Mouse (Mus musculus) cerebral cortex, adult 2 months (tissue): ENCODE data around the gene Txnip.

ENCODE experiments used
- WGBS: fragments of 180-500 bp; shearing (Covaris S2); methylation state at CpG from one replicate; pipeline ENCODE4 v1.1.7; 2018; 5-methylcytosine and 5-hydroxymethylcytosine counted together

The Txnip gene

GRCm38 (mm10) chr3:96569506-96569905 is 11.7 kb downstream of the Txnip start:
- WGBS: 78% methylated on average over 13 of the region's 13 CpGs

GRCm38 (mm10) chr3:96569966-96570605 is 12.3 kb downstream of the Txnip start:
- 88% methylated on average over 11 of the region's 11 CpGs for WGBS

GRCm38 (mm10) chr3:96570643-96571042 is 12.9 kb downstream of the Txnip start:
- 67% methylated on average over 7 of the region's 7 CpGs for WGBS

DNA sequence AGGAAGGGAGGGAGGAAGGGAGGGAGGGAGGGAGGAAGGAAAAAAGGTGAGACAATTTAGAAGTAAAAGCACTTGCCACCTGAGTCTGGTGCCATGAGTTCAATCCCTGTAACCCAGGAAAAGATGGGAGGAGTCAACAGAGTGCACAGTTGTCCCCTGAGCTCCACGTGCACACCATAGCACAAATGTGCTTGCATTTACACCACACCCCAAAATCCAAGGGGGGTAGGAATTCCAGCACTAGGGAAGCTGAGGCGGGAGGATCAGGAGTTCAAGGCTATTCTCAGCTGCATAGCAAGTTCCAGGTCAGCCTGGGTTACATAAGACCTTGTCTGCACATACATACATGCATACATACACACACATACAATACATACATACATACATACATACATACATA is 13.6 kb downstream of the Txnip start:
- 77% methylated on average over 2 of the region's 2 CpGs for WGBS

- 80% methylated on average over 16 of the region's 16 CpGs for WGBS
Observed at GRCm38 (mm10) chr3:96571896-96572698, 14.3 kb downstream of the Txnip start.

DNA sequence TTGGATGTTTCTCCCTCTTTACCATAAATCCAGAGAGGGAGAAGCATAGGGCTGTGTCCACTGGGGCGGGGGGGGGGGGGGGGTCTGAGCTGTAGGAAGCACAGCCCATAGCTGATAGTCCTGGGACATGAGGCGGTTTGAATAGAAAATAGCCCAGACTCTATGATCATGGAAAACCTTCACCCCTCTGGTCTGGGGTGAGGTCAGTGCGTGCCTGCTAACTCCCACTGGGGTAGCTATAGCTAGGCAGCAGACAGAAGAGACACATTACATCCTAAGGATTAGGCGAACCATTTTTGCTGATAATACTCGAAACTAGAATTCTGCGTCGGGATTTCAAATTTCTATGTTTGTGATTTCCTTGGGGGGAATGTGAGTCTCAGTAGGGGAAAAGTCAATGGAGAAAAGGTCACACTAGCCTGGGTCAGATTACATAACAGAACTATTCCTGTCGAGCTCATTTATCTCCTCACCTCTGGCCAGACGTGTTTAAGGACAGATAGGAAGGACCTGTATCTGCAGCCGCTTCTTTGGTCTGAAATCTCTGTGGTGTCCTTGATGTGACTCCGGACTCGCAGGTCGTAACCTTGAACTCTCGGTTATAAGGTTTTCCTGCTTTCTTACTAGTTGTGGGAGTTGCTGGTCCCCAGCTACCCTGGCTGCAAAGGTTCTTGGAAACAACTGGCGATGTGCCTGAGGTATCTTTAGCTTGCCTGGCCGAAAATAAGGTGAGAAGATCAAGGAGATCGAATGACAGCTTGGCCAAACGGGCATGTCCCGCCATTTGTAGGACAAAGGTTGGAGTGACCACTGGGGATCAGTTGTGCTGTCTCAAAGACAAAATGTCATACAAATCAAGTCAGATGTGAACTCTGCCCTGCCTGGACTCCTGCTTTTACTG is 16.1 kb downstream of the Txnip start:
- WGBS: 88% methylated on average over 19 of the region's 19 CpGs

GRCm38 (mm10) chr3:96575272-96575984 is 17.7 kb downstream of the Txnip start:
- 87% methylated on average over 8 of the region's 8 CpGs for WGBS

DNA sequence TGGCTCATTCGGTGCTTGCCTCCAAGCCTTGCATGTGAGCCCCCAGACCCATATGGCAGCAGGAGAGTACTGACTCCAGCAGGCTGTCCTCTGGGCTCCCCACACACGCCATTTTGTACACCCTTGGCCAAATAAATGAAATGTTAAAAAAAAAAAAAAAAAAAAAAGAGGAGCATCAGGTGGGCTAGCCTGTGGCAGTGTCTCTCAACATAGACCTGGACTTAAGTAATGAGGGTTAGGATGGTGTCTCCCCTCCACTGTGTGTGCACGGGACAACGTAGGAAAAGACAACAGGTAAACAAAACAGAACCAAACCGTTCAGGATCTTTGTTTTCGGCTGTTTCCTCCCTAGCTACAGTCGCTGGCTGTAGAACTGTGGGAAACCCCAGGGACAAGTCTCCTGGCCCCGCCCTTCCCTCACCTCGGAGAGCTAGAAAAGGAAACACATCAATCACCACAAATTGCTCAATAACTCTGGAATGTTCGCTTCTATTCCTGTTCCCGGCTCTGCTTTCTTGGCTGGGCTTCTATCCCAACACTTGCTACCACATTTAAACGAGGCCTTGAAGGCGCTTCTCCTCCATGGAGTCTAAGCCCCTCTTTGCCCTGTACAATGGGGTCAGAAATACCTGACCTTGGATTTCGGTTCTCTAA is 18.4 kb downstream of the Txnip start:
- WGBS: 40% methylated on average over 14 of the region's 14 CpGs

- WGBS: 23% methylated on average over 17 of the region's 17 CpGs
Observed at GRCm38 (mm10) chr3:96576690-96577541, 19.2 kb downstream of the Txnip start, which contains the start of gene Gm16253. Gm16253 (plus strand) TSS chr3:96576984.

DNA sequence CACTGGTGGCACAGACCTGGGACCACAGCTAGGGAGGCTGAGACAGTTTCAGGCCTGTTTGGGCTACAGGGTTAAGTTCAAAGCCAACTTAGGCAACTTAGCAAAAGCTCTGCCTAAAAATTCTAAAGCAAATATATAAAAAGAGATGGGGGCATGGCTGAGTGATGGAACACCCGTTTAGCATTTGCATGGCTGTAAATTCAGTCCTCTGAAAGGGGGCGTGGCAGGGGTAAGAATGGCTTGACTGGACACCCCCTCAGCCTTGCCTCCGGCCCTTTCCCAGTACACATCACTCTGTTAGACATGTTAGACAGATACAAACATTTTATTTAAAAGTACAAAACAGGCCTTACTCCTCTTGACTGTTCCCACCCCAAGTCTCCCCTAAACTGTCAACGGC is 19.8 kb downstream of the Txnip start:
- WGBS: 63% methylated on average over 4 of the region's 4 CpGs

- 65% methylated on average over 12 of the region's 12 CpGs for WGBS
Observed at GRCm38 (mm10) chr3:96578561-96579238, 20.9 kb downstream of the Txnip start.

GRCm38 (mm10) chr3:96579239-96579750 is 21.5 kb downstream of the Txnip start:
- WGBS: 80% methylated on average over 4 of the region's 4 CpGs

GRCm38 (mm10) chr3:96579885-96580454 is 22.2 kb downstream of the Txnip start:
- 9% methylated on average over 16 of the region's 16 CpGs for WGBS

GRCm38 (mm10) chr3:96581141-96581540 is 23.4 kb downstream of the Txnip start:
- WGBS: 79% methylated on average over 6 of the region's 6 CpGs

- WGBS: 90% methylated on average over 16 of the region's 16 CpGs
Observed at GRCm38 (mm10) chr3:96581771-96582515, 24.2 kb downstream of the Txnip start.

- WGBS: 93% methylated on average over 5 of the region's 5 CpGs
Observed at GRCm38 (mm10) chr3:96583386-96583785, 25.6 kb downstream of the Txnip start.

DNA sequence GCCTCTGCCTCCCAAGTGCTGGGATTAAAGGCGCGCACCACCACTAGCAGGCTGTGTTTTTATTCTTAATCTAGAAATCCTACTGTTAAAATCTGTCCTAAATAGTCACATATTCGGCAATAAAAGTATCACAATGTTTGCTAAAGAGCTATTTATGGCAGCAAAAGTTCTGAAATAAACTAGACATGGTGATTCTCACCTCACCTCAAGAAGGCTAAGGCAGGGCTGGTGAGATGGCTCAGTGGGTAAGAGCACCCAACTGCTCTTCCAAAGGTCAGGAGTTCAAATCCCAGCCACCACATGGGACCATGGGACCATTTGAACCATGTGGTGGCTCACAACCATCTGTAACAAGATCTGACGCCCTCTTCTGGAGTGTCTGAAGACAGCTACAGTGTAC is 32.9 kb downstream of the Txnip start:
- 80% methylated on average over 4 of the region's 4 CpGs for WGBS

- 1% methylated on average over 10 of the region's 10 CpGs for WGBS
Observed at GRCm38 (mm10) chr3:96593374-96593773, 35.6 kb downstream of the Txnip start.
